Mouse (Mus musculus): ENCODE measurements around the gene Dab1. TPM values are rescaled to one million over a fixed set of nuclear protein-coding genes. Genes with fewer than 3 reads are reported as not detected.

The Dab1 gene
- polyA plus RNA-seq, 1 experiment from 2014 or later: 3.8 TPM

DNA sequence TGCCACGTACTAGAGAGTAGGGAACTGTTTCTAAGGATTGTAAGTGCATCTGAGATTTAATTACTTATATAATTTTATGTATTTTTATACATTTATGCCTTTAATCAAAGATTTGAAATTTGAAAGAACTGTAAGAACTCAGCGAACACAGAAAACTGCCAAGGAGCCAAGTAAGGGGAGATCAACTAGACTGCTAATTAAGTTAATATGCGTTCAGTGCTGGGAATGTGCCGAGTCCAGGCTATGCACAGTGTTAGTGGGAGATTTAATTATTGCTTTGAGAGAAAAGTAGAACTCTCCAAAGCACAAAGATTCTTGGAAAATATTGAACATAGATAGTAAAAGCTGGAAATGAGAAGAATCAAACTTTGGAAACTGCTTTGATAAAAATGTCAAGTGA lies 567.2 kb downstream of the Dab1 start:
- 82% methylated on average over 4 of the region's 4 CpGs for WGBS
- no peaks in the 10 kb centered on the region for H3K9me3 ChIP-seq
- no peak overlapping the region for H3K9ac ChIP-seq
- no peak overlapping the region for H3K27ac ChIP-seq
- no peaks in the 10 kb centered on the region for H3K36me3 ChIP-seq
- H3K4me1 ChIP-seq: no peaks in the 10 kb centered on the region
- no peak overlapping the region for H3K4me2 ChIP-seq
- H3K27me3 ChIP-seq: no peaks in the 10 kb centered on the region
- no peak for ATAC-seq (ENCODE audit: borderline replicate concordance, extremely low read depth, low FRiP score, low TSS enrichment)
- no peak overlapping the region for H3K4me3 ChIP-seq

DNA sequence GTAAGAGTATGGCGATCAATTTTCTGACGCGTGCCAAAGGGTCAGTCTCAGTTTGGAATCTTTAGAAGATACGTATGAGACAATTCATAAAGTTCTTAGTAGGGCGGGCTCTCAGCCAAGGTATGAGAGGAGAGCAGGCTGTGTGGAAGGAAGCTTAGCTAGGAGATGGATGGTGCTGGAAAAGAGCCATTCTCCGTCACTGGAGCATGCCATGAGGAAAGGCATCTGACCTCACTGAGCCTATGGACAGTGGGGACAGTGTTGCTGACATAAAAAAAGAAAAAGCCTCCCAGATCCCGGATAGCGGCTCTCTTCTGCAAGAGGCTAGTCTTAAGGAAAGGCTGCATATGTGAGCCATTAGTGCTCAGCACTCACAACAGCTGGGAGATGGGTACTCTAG lies 579.5 kb downstream of the Dab1 start:
- no peak overlapping the region for H3K4me3 ChIP-seq
- no peaks in the 10 kb centered on the region for H3K27me3 ChIP-seq
- no peaks in the 10 kb centered on the region for H3K4me1 ChIP-seq
- ATAC-seq (ENCODE audit: borderline replicate concordance, extremely low read depth, low FRiP score, low TSS enrichment): peak; percentile 76
- no peak overlapping the region for H3K9ac ChIP-seq
- H3K36me3 ChIP-seq: no peaks in the 10 kb centered on the region
- no peak overlapping the region for H3K4me2 ChIP-seq
- no peak overlapping the region for H3K27ac ChIP-seq
- no peaks in the 10 kb centered on the region for H3K9me3 ChIP-seq
- WGBS: 52% methylated on average over 8 of the region's 8 CpGs

DNA sequence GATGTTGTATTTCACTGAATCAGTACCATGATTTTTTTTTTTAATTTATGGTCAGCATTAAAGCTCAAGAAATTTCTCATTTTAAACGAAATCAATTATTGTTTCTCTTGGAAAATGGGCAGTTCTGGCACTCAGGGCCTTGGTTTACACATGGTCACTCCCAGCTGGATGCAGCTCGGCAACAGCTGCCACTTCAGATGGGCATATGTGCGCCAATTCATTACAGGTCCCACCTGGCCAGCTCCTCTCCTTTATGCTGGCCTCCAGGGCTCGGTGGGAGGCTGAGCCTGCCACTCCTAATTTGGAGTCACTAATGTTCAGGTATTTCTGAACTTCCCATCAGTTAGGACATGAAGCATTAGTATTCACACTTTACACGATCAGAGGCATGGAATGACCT lies 582.5 kb downstream of the Dab1 start:
- Histone ChIP-seq H3K4me1 (no peaks in the 10 kb centered on the region), H3K27me3 (no peaks in the 10 kb centered on the region), H3K36me3 (no peaks in the 10 kb centered on the region), H3K4me3 (no peak overlapping the region), H3K9me3 (no peaks in the 10 kb centered on the region), H3K9ac (no peak overlapping the region), H3K27ac (no peak overlapping the region), H3K4me2 (no peak overlapping the region)
- WGBS: 64% methylated on average over 5 of the region's 5 CpGs
- no peak for ATAC-seq (ENCODE audit: borderline replicate concordance, extremely low read depth, low FRiP score, low TSS enrichment)

DNA sequence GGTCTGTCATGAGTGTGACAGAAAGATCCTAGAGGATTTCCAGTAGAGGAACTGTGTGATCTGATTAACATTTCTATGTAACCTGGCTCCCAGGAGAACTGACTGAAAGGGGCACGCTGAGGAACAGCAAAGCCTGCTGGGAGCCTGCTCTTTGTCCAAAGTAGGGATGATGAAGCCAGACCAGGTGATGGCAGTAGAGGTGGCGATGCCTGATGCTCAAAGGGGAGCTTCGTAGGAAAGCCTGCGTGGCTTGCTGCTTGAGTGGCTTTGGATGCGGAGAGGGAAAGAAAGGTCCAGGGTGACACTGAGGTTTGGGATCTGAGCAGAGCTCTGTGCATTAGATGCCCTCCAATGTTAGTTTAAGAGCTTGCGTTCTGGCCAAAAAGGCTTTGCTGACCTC lies 584.9 kb downstream of the Dab1 start:
- WGBS: 48% methylated on average over 6 of the region's 6 CpGs
- ATAC-seq (ENCODE audit: borderline replicate concordance, extremely low read depth, low FRiP score, low TSS enrichment): no peak
- Histone ChIP-seq H3K4me3 (no peak overlapping the region), H3K9ac (no peak overlapping the region), H3K36me3 (no peaks in the 10 kb centered on the region), H3K4me1 (no peaks in the 10 kb centered on the region), H3K27me3 (no peaks in the 10 kb centered on the region), H3K27ac (no peak overlapping the region), H3K9me3 (no peaks in the 10 kb centered on the region), H3K4me2 (no peak overlapping the region)

DNA sequence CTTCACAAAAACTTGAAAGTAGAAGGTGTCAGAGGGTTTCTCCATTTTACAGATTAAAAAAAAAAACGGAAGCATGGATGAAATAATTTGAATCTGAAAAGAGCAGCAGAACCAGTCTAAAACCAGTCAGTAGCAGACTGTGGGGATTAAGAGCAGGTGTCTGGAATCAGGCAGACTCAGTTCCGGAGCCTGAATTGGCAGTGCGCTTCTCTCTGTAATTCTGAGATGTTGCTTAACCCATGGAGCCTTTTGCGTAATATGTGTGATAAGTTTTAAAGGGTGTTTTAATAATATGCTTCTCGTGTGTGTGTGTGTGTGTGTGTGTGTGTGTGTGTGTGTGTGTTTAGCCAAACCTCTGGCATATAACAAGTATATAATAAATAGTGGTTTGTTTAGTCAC lies 587.5 kb downstream of the Dab1 start:
- H3K36me3 ChIP-seq: no peaks in the 10 kb centered on the region
- H3K4me3 ChIP-seq: no peak overlapping the region
- no peaks in the 10 kb centered on the region for H3K4me1 ChIP-seq
- H3K4me2 ChIP-seq: no peak overlapping the region
- H3K27me3 ChIP-seq: no peaks in the 10 kb centered on the region
- no peaks in the 10 kb centered on the region for H3K9me3 ChIP-seq
- H3K27ac ChIP-seq: no peak overlapping the region
- no peak for ATAC-seq (ENCODE audit: borderline replicate concordance, extremely low read depth, low FRiP score, low TSS enrichment)
- H3K9ac ChIP-seq: no peak overlapping the region
- 55% methylated on average over 5 of the region's 5 CpGs for WGBS

DNA sequence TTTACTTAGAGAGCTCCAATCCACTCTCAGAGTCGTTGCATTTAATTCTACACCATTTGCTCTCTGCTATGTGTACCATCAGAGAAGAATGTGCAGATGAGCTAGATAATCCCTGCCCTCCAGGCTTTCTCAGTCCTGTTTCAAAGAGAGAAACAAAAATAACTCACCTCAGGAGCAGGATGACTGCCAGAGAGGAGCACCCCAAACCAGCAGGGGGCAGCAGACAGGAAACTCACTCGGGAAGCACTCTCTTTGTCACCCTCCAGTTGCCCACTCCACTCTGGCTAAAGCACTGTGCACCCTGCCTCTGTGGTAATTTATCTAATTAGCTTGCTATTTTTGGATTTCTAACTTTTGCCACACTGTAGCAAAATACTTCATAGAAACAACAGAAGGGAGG lies 589.9 kb downstream of the Dab1 start:
- Histone ChIP-seq H3K4me2 (no peak overlapping the region), H3K36me3 (no peaks in the 10 kb centered on the region), H3K4me3 (no peak overlapping the region), H3K27ac (no peak overlapping the region), H3K9ac (no peak overlapping the region), H3K9me3 (no peaks in the 10 kb centered on the region), H3K27me3 (no peaks in the 10 kb centered on the region), H3K4me1 (no peaks in the 10 kb centered on the region)
- ATAC-seq (ENCODE audit: borderline replicate concordance, extremely low read depth, low FRiP score, low TSS enrichment): no peak
- 29% methylated on average over 2 of the region's 2 CpGs for WGBS

DNA sequence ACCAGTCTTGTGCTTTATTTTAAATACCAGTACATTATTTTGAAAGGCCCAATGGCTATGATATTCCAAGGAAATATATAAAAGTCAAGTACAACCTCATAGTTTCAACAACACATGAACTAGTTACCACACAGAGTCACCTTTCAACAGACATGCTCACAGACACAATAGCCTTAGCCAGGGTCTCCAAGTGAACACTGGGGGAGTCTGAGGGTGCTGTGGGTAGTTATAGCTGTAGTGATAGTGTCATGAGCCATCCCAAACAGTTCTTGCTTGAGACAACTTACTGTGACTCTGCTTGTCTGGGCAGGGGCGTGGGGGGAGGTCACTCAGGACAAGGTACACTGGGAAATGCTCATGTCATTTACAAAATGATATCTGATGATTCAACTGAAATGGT lies 591.6 kb downstream of the Dab1 start:
- no peak overlapping the region for H3K27ac ChIP-seq
- WGBS: 56% methylated on average over 1 of the region's 1 CpGs
- no peak for ATAC-seq (ENCODE audit: borderline replicate concordance, extremely low read depth, low FRiP score, low TSS enrichment)
- H3K9ac ChIP-seq: no peak overlapping the region
- H3K27me3 ChIP-seq: no peaks in the 10 kb centered on the region
- H3K9me3 ChIP-seq: no peaks in the 10 kb centered on the region
- H3K4me2 ChIP-seq: no peak overlapping the region
- H3K4me1 ChIP-seq: no peaks in the 10 kb centered on the region
- no peak overlapping the region for H3K4me3 ChIP-seq
- no peaks in the 10 kb centered on the region for H3K36me3 ChIP-seq

DNA sequence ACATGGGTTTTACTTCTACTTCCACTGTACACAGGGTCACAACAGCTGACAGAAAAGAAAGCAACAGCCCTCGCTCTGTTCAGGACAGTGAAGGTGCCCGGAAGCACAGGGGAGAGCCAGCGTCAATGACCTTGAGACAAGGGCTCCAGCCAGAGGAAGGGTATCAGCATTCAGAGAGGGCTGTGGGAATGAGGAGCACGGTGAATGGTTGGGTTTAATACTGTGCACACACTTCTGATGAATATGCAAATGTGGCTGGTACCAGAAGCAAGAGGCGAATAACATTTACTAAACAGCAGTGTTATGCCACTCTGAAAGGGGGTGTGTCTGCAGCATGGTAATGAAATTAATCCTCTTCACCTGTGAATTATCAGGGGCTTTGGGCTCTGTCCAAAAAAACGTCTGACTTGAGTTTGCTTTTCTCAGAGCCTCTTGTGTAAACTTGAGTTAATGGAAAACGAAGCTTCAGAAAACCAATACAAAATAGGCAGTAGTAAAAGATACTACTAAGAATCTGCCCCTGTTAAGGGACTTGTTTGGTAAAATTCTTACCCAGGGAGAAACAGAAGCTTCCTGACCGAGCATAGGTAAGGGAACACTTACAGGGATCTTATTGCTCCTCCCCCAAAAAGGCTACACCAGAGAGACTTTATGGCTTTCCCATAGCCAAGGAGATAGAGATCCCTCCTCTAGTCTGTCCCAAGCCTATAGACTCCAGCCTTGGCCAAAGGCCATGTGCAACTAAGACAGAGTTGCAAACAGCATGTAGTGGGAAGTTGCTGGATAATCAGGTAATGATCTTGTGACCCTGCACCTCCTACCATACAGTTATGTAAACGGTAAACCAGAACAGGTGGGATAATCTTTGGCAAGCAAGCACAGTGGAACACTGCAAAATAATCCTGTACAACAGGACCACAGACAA lies 592.6 kb downstream of the Dab1 start:
- Histone ChIP-seq H3K36me3 (no peaks in the 10 kb centered on the region), H3K4me2 (no peak overlapping the region), H3K9me3 (no peaks in the 10 kb centered on the region), H3K27me3 (no peaks in the 10 kb centered on the region), H3K9ac (no peak overlapping the region), H3K4me1 (no peaks in the 10 kb centered on the region), H3K4me3 (no peak overlapping the region), H3K27ac (no peak overlapping the region)
- WGBS: 57% methylated on average over 9 of the region's 9 CpGs
- ATAC-seq (ENCODE audit: borderline replicate concordance, extremely low read depth, low FRiP score, low TSS enrichment): no peak

DNA sequence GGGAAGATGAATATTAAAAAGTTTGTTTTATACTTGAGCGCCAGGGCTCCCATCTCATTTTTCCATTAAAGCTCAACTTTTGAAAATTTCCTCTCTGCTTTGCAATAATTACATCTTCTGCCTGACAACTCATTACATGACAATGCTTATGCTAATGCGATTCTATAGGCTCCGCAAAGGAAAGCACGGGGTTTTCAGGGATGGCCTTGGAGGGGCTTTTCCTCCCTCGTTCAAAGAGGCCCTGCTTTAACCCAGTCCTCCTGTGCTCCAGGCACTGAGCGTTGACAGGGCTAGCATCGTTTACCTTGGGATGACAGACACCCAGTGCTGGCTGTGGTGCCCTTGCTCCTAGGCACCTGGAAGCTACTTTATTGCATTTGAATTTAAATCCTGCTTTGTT lies 595.6 kb downstream of the Dab1 start:
- Histone ChIP-seq H3K36me3 (no peaks in the 10 kb centered on the region), H3K4me2 (no peak overlapping the region), H3K4me1 (no peaks in the 10 kb centered on the region), H3K27me3 (no peaks in the 10 kb centered on the region), H3K27ac (no peak overlapping the region), H3K4me3 (no peak overlapping the region), H3K9me3 (no peaks in the 10 kb centered on the region), H3K9ac (no peak overlapping the region)
- WGBS: 52% methylated on average over 7 of the region's 7 CpGs
- ATAC-seq (ENCODE audit: borderline replicate concordance, extremely low read depth, low FRiP score, low TSS enrichment): no peak

DNA sequence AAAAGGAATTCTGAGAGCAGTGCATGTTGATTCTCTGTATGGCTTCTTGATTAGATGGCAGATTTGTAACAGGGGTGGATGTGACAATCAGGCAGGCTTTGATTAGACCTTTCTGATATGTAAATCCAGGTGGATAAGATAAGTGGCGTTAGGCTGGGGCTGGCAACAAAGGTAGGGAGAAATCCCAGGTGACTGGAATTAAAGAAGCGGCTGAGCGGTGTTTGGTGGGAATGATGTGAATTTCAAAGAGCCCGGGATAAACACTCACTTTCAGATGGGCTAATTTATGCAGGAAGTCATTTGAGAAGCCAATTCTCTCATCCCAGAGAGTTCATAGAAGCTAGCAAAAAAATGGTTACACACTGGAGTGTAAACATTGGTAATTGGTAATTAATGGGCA lies 598.2 kb downstream of the Dab1 start:
- Histone ChIP-seq H3K4me3 (no peak overlapping the region), H3K27ac (no peak overlapping the region), H3K36me3 (no peaks in the 10 kb centered on the region), H3K9me3 (no peaks in the 10 kb centered on the region), H3K4me2 (no peak overlapping the region), H3K4me1 (no peaks in the 10 kb centered on the region), H3K27me3 (no peaks in the 10 kb centered on the region), H3K9ac (no peak overlapping the region)
- no peak for ATAC-seq (ENCODE audit: borderline replicate concordance, extremely low read depth, low FRiP score, low TSS enrichment)
- 39% methylated on average over 4 of the region's 4 CpGs for WGBS

DNA sequence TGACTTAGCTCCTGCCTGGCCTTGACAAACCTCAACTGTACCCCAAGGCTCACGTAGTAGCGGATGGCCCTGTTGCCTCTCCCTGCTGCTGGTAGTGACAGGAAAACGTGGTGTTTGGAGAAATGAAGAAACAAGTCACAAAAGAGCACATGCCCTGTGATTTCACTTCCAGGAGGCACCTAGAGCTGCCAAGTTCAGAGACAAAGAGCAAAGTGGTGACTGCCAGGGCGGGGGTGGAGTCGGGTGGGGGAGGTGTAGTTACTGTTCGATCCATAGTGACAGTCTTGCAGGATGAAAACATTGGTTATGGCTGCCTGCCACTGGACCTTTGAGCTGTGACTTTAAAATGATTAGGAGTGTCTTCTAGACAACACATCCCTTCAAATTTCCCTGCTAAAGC lies 599.6 kb downstream of the Dab1 start:
- H3K9me3 ChIP-seq: no peaks in the 10 kb centered on the region
- no peaks in the 10 kb centered on the region for H3K36me3 ChIP-seq
- no peaks in the 10 kb centered on the region for H3K27me3 ChIP-seq
- no peak overlapping the region for H3K4me3 ChIP-seq
- H3K9ac ChIP-seq: no peak overlapping the region
- no peak overlapping the region for H3K4me2 ChIP-seq
- WGBS: 45% methylated on average over 6 of the region's 6 CpGs
- ATAC-seq (ENCODE audit: borderline replicate concordance, extremely low read depth, low FRiP score, low TSS enrichment): no peak
- no peaks in the 10 kb centered on the region for H3K4me1 ChIP-seq
- H3K27ac ChIP-seq: no peak overlapping the region

DNA sequence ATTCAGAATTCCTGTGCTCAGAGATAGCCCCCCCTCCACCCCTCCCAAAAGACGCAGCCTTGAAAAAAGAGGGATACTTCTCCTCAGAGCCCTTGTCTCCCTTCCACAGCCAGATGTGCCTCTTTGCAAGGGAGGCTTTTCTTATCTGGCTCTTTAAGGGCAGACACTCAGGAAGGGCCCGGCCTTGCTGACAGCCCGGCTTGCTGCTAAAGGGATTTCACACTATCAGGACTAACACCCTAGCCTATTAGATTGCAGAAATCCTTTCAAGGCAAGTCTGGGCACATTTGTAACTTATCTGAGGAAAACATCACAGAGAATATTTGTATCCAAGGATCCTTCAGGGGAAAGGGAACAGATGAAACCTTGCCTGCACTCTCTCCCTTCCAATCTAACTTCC lies 600.9 kb downstream of the Dab1 start:
- WGBS: 16% methylated on average over 3 of the region's 3 CpGs
- H3K9ac ChIP-seq: no peak overlapping the region
- no peak overlapping the region for H3K27ac ChIP-seq
- no peak overlapping the region for H3K4me3 ChIP-seq
- H3K9me3 ChIP-seq: no peaks in the 10 kb centered on the region
- H3K36me3 ChIP-seq: no peaks in the 10 kb centered on the region
- H3K27me3 ChIP-seq: no peaks in the 10 kb centered on the region
- no peak overlapping the region for H3K4me2 ChIP-seq
- H3K4me1 ChIP-seq: no peaks in the 10 kb centered on the region
- ATAC-seq (ENCODE audit: borderline replicate concordance, extremely low read depth, low FRiP score, low TSS enrichment): no peak

DNA sequence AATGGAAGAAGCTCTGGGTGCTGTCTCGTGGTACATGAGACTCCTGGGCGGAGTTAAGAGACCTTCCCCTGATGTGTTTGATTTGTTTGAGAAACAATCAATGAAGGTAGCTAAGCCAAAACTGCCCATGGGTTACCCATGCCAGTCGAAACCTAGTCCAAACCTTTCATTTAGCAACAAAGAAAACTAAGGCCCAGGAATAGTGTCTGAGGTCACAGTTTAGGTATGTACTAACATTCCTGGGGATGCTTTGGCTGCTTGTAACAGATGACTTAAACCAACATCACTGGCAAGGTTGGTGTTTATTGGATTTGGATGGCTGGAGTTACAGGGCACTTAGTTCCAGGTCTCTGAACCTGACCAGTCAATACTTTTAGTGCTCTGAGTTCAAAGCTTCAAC lies 610.1 kb downstream of the Dab1 start:
- Histone ChIP-seq H3K4me2 (no peak overlapping the region), H3K9ac (no peak overlapping the region), H3K4me3 (no peak overlapping the region), H3K27me3 (no peaks in the 10 kb centered on the region), H3K4me1 (no peaks in the 10 kb centered on the region), H3K36me3 (no peaks in the 10 kb centered on the region), H3K9me3 (no peaks in the 10 kb centered on the region), H3K27ac (no peak overlapping the region)
- 66% methylated on average over 3 of the region's 3 CpGs for WGBS
- no peak for ATAC-seq (ENCODE audit: borderline replicate concordance, extremely low read depth, low FRiP score, low TSS enrichment)
